Mouse (Mus musculus) heart, embryonic 11.5 days (tissue): ENCODE results near the gene Nup210l. TPM values are rescaled to one million over a fixed set of nuclear protein-coding genes. Genes with fewer than 3 reads are reported as not detected.
A peak's percentile ranks its signal among the peaks of the same experiment; 100 is the strongest.

ENCODE experiments used
- ATAC-seq: fragments of 200-750 bp; cut with Nextera tagmentation; replicated peaks from 2 replicates; pipeline ENCODE4 v1.8.0; 2017; ENCODE audit warnings: moderate library complexity; ENCODE audit not compliant: insufficient number of reproducible peaks, low FRiP score, low TSS enrichment
- H3K27ac ChIP-seq: fragments of 300-500 bp; sonication (generic); 2 replicates; pipeline ENCODE4 v1.5.1; 2014; ENCODE audit warnings: mild to moderate bottlenecking, low read depth, low read length
- H3K27me3 ChIP-seq: fragments of 300-500 bp; sonication (generic); 2 replicates; pipeline ENCODE4 v1.6.1; 2014; ENCODE audit warnings: mild to moderate bottlenecking, low read length, mixed read lengths; ENCODE audit not compliant: control insufficient read depth, insufficient read depth
- H3K36me3 ChIP-seq: fragments of 300-500 bp; sonication (generic); 2 replicates; pipeline ENCODE4 v1.6.1; 2014; ENCODE audit warnings: mild to moderate bottlenecking, low read length, moderate library complexity, mixed read lengths; ENCODE audit not compliant: control insufficient read depth, insufficient read depth
- H3K4me1 ChIP-seq: fragments of 300-500 bp; sonication (generic); 2 replicates; pipeline ENCODE4 v1.6.1; 2014; ENCODE audit warnings: low read length; ENCODE audit not compliant: control insufficient read depth, insufficient read depth
- H3K4me2 ChIP-seq: fragments of 300-500 bp; sonication (generic); 2 replicates; pipeline ENCODE4 v1.6.1; 2014; ENCODE audit warnings: mild to moderate bottlenecking, moderate library complexity
- H3K4me3 ChIP-seq: fragments of 300-500 bp; sonication (generic); 2 replicates; pipeline ENCODE4 v1.5.1; 2014; ENCODE audit warnings: low read depth, low read length
- H3K9ac ChIP-seq: fragments of 300-500 bp; sonication (generic); 2 replicates; pipeline ENCODE4 v1.6.1; 2014; ENCODE audit warnings: mild to moderate bottlenecking, low read depth, low read length, moderate library complexity
- H3K9me3 ChIP-seq: fragments of 300-500 bp; sonication (generic); replicated peaks from 2 replicates; pipeline ENCODE4 v1.6.1; 2016; ENCODE audit warnings: low read length; ENCODE audit not compliant: control insufficient read depth
- WGBS: fragments of 180-500 bp; shearing (Covaris S2); extraction: QIAGEN DNeasy Blood & Tissue Kit; methylation state at CpG from one replicate; pipeline ENCODE4 v1.1.7; 2014; ENCODE audit not compliant: insufficient replicate concordance; 5-methylcytosine and 5-hydroxymethylcytosine counted together
- microRNA counts: library from miRNA; unstranded; fragments of <30 nt; microRNA quantifications from one replicate; lab custom pipeline; 2015
- microRNA-seq: library from miRNA; unstranded; fragments of <30 nt; microRNA quantifications from one replicate; pipeline ENCODE4, GENCODE M21; 2016; ENCODE audit warnings: borderline number of aligned reads
- polyA plus RNA-seq: library from polyadenylated mRNA; unstranded; fragments of >200 nt; fragmentation: Nextera tagmentation; extraction: Ambion mirVana; gene quantifications from 2 replicates; pipeline ENCODE4 v1.2.1, GENCODE M21; 2014

Gene Nup210l
- polyA plus RNA-seq, 1 experiment from 2014 or later: 0.60 TPM

GRCm38 (mm10) chr3:90255194-90255565, 151.2 kb downstream of the Nup210l start:
- ATAC-seq: no peak
- 28% methylated on average over 2 of the region's 2 CpGs for WGBS
- peaks cover 10% of the 10 kb centered on the region for H3K36me3 ChIP-seq

GRCm38 (mm10) chr3:90255784-90256353, 151.9 kb downstream of the Nup210l start:
- Histone ChIP-seq H3K36me3 (peaks cover 17% of the 10 kb centered on the region), H3K27ac (no peak overlapping the region), H3K4me1 (peaks cover 6% of the 10 kb centered on the region), H3K9me3 (no peaks in the 10 kb centered on the region), H3K9ac (no peak overlapping the region), H3K27me3 (no peaks in the 10 kb centered on the region), H3K4me3 (no peak overlapping the region), H3K4me2 (no peak overlapping the region)
- ATAC-seq: no peak
- 91% methylated on average over 14 of the region's 14 CpGs for WGBS

More at GRCm38 (mm10) chr3:90255194-90255565, 151.2 kb downstream of the Nup210l start:
- H3K4me2 ChIP-seq: peak overlapping the region; percentile 87
- H3K4me3 ChIP-seq: peak overlapping the region; percentile 91
- peak overlapping the region; percentile 87 for H3K27ac ChIP-seq
- H3K27me3 ChIP-seq: no peaks in the 10 kb centered on the region
- H3K9ac ChIP-seq: peak overlapping the region; percentile 92
- H3K4me1 ChIP-seq: peaks cover 6% of the 10 kb centered on the region
- no peaks in the 10 kb centered on the region for H3K9me3 ChIP-seq

GRCm38 (mm10) chr3:90256731-90257530, 153.0 kb downstream of the Nup210l start:
- peaks cover 6% of the 10 kb centered on the region for H3K4me1 ChIP-seq

DNA sequence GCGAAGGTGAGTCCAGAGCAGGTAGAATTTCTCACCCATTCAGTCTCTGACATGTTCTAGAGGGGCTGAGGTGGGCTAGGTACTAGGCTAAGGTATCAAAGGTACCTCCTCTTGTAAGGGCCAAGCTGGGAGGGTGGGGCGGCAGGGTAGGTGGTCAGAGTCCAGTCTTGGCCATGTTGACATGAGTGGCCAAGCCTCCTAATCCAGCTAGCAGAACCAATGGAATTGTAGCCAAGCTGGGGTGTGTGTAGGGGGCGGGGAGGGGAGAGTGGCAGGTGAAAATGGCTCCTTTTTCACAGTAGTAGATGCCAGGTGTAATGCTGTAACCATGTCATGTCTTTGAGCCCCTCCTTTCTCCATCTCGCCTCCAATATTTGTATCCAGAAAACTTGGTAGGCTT, 154.6 kb downstream of the Nup210l start:
- Histone ChIP-seq H3K4me2 (no peak overlapping the region), H3K27ac (no peak overlapping the region), H3K9me3 (no peaks in the 10 kb centered on the region), H3K36me3 (peaks cover 32% of the 10 kb centered on the region), H3K4me1 (peaks cover 6% of the 10 kb centered on the region), H3K4me3 (no peak overlapping the region), H3K9ac (no peak overlapping the region), H3K27me3 (no peaks in the 10 kb centered on the region)
- ATAC-seq: no peak
- 87% methylated on average over 4 of the region's 4 CpGs for WGBS

More at GRCm38 (mm10) chr3:90256731-90257530, 153.0 kb downstream of the Nup210l start:
- WGBS: 89% methylated on average over 19 of the region's 19 CpGs
- Histone ChIP-seq H3K4me3 (no peak overlapping the region), H3K36me3 (peaks cover 19% of the 10 kb centered on the region), H3K27me3 (no peaks in the 10 kb centered on the region), H3K9ac (no peak overlapping the region), H3K4me2 (no peak overlapping the region), H3K27ac (no peak overlapping the region), H3K9me3 (no peaks in the 10 kb centered on the region)
- ATAC-seq: no peak

MicroRNAs encoded within 50 kb of the gene (microRNA counts, 519-probe panel; counts per million panel counts)
- microRNA mmu-miR-190b (lab: Ali Mortazavi, UCI): 5,456 counts per million, percentile 60 among the panel's probes with 10 or more counts

Small RNAs within 50 kb of the gene (microRNA-seq; reads per million reads assigned to microRNA genes)
- 16.0 reads per million, percentile 48 among the genes with 10 or more reads in this experiment for gene Mir190b

Other genes starting within 250 kb of the Nup210l start
- 0.08 and 0.23 TPM in 2 replicates for gene Il6ra, start 190.9 kb upstream of the Nup210l start, polyA plus RNA-seq
- 11.2 and 13.8 TPM in 2 replicates for gene Atp8b2, start 140.6 kb upstream of the Nup210l start, polyA plus RNA-seq
- 91.0 and 101 TPM in 2 replicates for gene Hax1, start 105.4 kb upstream of the Nup210l start, polyA plus RNA-seq
- 158 and 165 TPM in 2 replicates for gene 4933434E20Rik, start 52.5 kb upstream of the Nup210l start, polyA plus RNA-seq
- 186 and 195 TPM in 2 replicates for gene Ubap2l, start 51.5 kb upstream of the Nup210l start, polyA plus RNA-seq
- 352 and 354 TPM in 2 replicates for gene Tpm3, start 31.5 kb upstream of the Nup210l start, polyA plus RNA-seq
- 1,012 and 1,016 TPM in 2 replicates for gene Rps27, start 109.5 kb downstream of the Nup210l start, polyA plus RNA-seq
- 16.6 and 21.8 TPM in 2 replicates for gene Rab13, start 109.6 kb downstream of the Nup210l start, polyA plus RNA-seq
- 90.7 and 95.8 TPM in 2 replicates for gene Jtb, start 127.5 kb downstream of the Nup210l start, polyA plus RNA-seq
- 2.3 and 2.6 TPM in 2 replicates for gene Creb3l4, start 139.4 kb downstream of the Nup210l start, polyA plus RNA-seq
- 74.0 and 80.8 TPM in 2 replicates for gene Slc39a1, start 144.0 kb downstream of the Nup210l start, polyA plus RNA-seq
- 7.5 and 11.6 TPM in 2 replicates for gene Crtc2, start 150.0 kb downstream of the Nup210l start, polyA plus RNA-seq
- 4.1 and 4.4 TPM in 2 replicates for gene Dennd4b, start 161.1 kb downstream of the Nup210l start, polyA plus RNA-seq
- 8.4 and 14.3 TPM in 2 replicates for gene Gatad2b, start 189.0 kb downstream of the Nup210l start, polyA plus RNA-seq